Mouse (Mus musculus) forebrain, embryonic 14.5 days (tissue): ENCODE data around the gene Ablim1. TPM values are rescaled to one million over a fixed set of nuclear protein-coding genes. Genes with fewer than 3 reads are reported as not detected.

ENCODE experiments used
- ATAC-seq: fragments of 200-750 bp; cut with Nextera tagmentation; 2 replicates; pipeline ENCODE4 v1.8.0; 2017; ENCODE audit warnings: mild to moderate bottlenecking, moderate library complexity
- DNase-seq: peaks from one replicate; pipeline ENCODE4 v3.0.0-alpha.2; 2015; ENCODE audit warnings: low spot score
- H3K27ac ChIP-seq: fragments of 300-500 bp; sonication (generic); 2 replicates; pipeline ENCODE4 v1.5.1; 2014; ENCODE audit warnings: low read depth, mild to moderate bottlenecking, control low read depth, low read length, moderate library complexity
- H3K27me3 ChIP-seq: fragments of 300-500 bp; sonication (generic); replicated peaks from 2 replicates; pipeline ENCODE4 v1.6.1; 2014; ENCODE audit warnings: low read length, control low read depth, mixed read lengths; ENCODE audit not compliant: control insufficient read depth, insufficient read depth
- H3K36me3 ChIP-seq: fragments of 300-500 bp; sonication (generic); 2 replicates; pipeline ENCODE4 v1.6.1; 2014; ENCODE audit warnings: low read length, control low read depth; ENCODE audit not compliant: control insufficient read depth, insufficient read depth
- H3K4me1 ChIP-seq: fragments of 300-500 bp; sonication (generic); 2 replicates; pipeline ENCODE4 v1.6.1; 2014; ENCODE audit warnings: antibody characterized with exemption, low read length, control low read depth; ENCODE audit not compliant: control insufficient read depth, insufficient read depth
- H3K4me2 ChIP-seq: fragments of 300-500 bp; sonication (generic); 2 replicates; pipeline ENCODE4 v1.6.1; 2014; ENCODE audit warnings: mild to moderate bottlenecking, control low read depth, low read length
- H3K4me3 ChIP-seq: fragments of 300-500 bp; sonication (generic); 2 replicates; pipeline ENCODE4 v1.5.1; 2014; ENCODE audit warnings: low read depth, low read length, control low read depth
- H3K9ac ChIP-seq: fragments of 300-500 bp; sonication (generic); 2 replicates; pipeline ENCODE4 v1.6.1; 2014; ENCODE audit warnings: mild to moderate bottlenecking, low read length, control low read depth, moderate library complexity
- H3K9me3 ChIP-seq: fragments of 300-500 bp; sonication (generic); replicated peaks from 2 replicates; pipeline ENCODE4 v1.6.1; 2016; ENCODE audit warnings: low read length, control low read depth, mixed read lengths; ENCODE audit not compliant: control insufficient read depth
- WGBS: fragments of 180-500 bp; shearing (Covaris S2); extraction: QIAGEN DNeasy Blood & Tissue Kit; methylation state at CpG from one replicate; pipeline ENCODE4 v1.1.7; 2014; 5-methylcytosine and 5-hydroxymethylcytosine counted together
- polyA plus RNA-seq: library from polyadenylated mRNA; unstranded; fragments of >200 nt; fragmentation: Nextera tagmentation; extraction: Ambion mirVana; gene quantifications from 2 replicates; pipeline ENCODE4 v1.2.1, GENCODE M21; 2014

Gene Ablim1
- polyA plus RNA-seq, 1 experiment from 2014 or later: 24.0 TPM

- ATAC-seq: no peak
- Histone ChIP-seq H3K36me3 (no peaks in the 10 kb centered on the region), H3K9ac (no peak overlapping the region), H3K27me3 (no peaks in the 10 kb centered on the region), H3K9me3 (no peaks in the 10 kb centered on the region), H3K4me1 (no peaks in the 10 kb centered on the region), H3K4me2 (no peak overlapping the region), H3K4me3 (no peak overlapping the region), H3K27ac (no peak overlapping the region; the same call in 1 of the 2 replicates)
- no peak for DNase-seq
- WGBS: 80% methylated on average over 2 of the region's 2 CpGs
Observed at GRCm38 (mm10) chr19:57164882-57165281, 149.8 kb downstream of the Ablim1 start.

GRCm38 (mm10) chr19:57163315-57163714, 151.4 kb downstream of the Ablim1 start:
- Histone ChIP-seq H3K9me3 (no peaks in the 10 kb centered on the region), H3K4me1 (no peaks in the 10 kb centered on the region), H3K4me3 (no peak overlapping the region), H3K9ac (no peak overlapping the region), H3K4me2 (no peak overlapping the region), H3K27ac (no peak overlapping the region), H3K27me3 (no peaks in the 10 kb centered on the region), H3K36me3 (no peaks in the 10 kb centered on the region)
- 87% methylated on average over 13 of the region's 13 CpGs for WGBS
- DNase-seq (no peak), ATAC-seq (no peak)

- Histone ChIP-seq H3K4me3 (no peak overlapping the region), H3K36me3 (no peaks in the 10 kb centered on the region), H3K27me3 (no peaks in the 10 kb centered on the region), H3K4me1 (no peaks in the 10 kb centered on the region), H3K27ac (no peak overlapping the region), H3K9me3 (no peaks in the 10 kb centered on the region), H3K4me2 (no peak overlapping the region), H3K9ac (no peak overlapping the region)
- no peak for ATAC-seq
- DNase-seq: no peak
- WGBS: 86% methylated on average over 11 of the region's 11 CpGs
Observed at GRCm38 (mm10) chr19:57161978-57162727, 152.6 kb downstream of the Ablim1 start.

GRCm38 (mm10) chr19:57161010-57161660, 153.6 kb downstream of the Ablim1 start:
- peak; percentile 61; the same call in 1 of the 2 replicates for ATAC-seq
- 74% methylated on average over 7 of the region's 7 CpGs for WGBS
- Histone ChIP-seq H3K27me3 (no peaks in the 10 kb centered on the region), H3K4me1 (no peaks in the 10 kb centered on the region), H3K27ac (no peak overlapping the region), H3K9ac (no peak overlapping the region), H3K36me3 (no peaks in the 10 kb centered on the region), H3K4me2 (no peak overlapping the region), H3K4me3 (no peak overlapping the region), H3K9me3 (no peaks in the 10 kb centered on the region)
- DNase-seq: peak; percentile 28

GRCm38 (mm10) chr19:57157731-57158343, 156.9 kb downstream of the Ablim1 start:
- Histone ChIP-seq H3K9ac (no peak overlapping the region), H3K9me3 (no peaks in the 10 kb centered on the region), H3K27me3 (no peaks in the 10 kb centered on the region), H3K4me1 (no peaks in the 10 kb centered on the region; the same call in 1 of the 2 replicates), H3K4me3 (no peak overlapping the region), H3K36me3 (no peaks in the 10 kb centered on the region), H3K4me2 (no peak overlapping the region), H3K27ac (no peak overlapping the region)
- DNase-seq: no peak
- 82% methylated on average over 20 of the region's 20 CpGs for WGBS
- no peak for ATAC-seq

GRCm38 (mm10) chr19:57155121-57155884, 159.4 kb downstream of the Ablim1 start:
- Histone ChIP-seq H3K4me3 (no peak overlapping the region), H3K27ac (no peak overlapping the region), H3K4me1 (peaks cover 9% of the 10 kb centered on the region), H3K27me3 (no peaks in the 10 kb centered on the region), H3K4me2 (no peak overlapping the region), H3K36me3 (no peaks in the 10 kb centered on the region), H3K9ac (no peak overlapping the region), H3K9me3 (no peaks in the 10 kb centered on the region)
- DNase-seq: no peak
- WGBS: 83% methylated on average over 14 of the region's 14 CpGs
- ATAC-seq: no peak

GRCm38 (mm10) chr19:57152357-57152756, 162.4 kb downstream of the Ablim1 start:
- WGBS: 18% methylated on average over 9 of the region's 9 CpGs
- Histone ChIP-seq H3K4me1 (peaks cover 9% of the 10 kb centered on the region), H3K36me3 (no peaks in the 10 kb centered on the region), H3K4me2 (peak overlapping the region; percentile 21; the same call in 1 of the 2 replicates), H3K4me3 (no peak overlapping the region), H3K27ac (peak overlapping the region; percentile 74; the same call in 1 of the 2 replicates), H3K9me3 (no peaks in the 10 kb centered on the region), H3K27me3 (no peaks in the 10 kb centered on the region), H3K9ac (0 out of 2 replicates have a peak overlapping the region, but pooled peaks have one; percentile 17)
- DNase-seq (peak; percentile 92), ATAC-seq (peak; percentile 80)

GRCm38 (mm10) chr19:57151504-57151903, 163.2 kb downstream of the Ablim1 start:
- no peaks in the 10 kb centered on the region for H3K9me3 ChIP-seq
- 83% methylated on average over 9 of the region's 9 CpGs for WGBS
- ATAC-seq: no peak
- no peak overlapping the region for H3K27ac ChIP-seq
- no peaks in the 10 kb centered on the region for H3K27me3 ChIP-seq
- peaks cover 9% of the 10 kb centered on the region for H3K4me1 ChIP-seq
- H3K4me3 ChIP-seq: no peak overlapping the region
- no peaks in the 10 kb centered on the region for H3K36me3 ChIP-seq
- no peak overlapping the region for H3K4me2 ChIP-seq
- no peak overlapping the region for H3K9ac ChIP-seq
- no peak for DNase-seq
